Mouse (Mus musculus): Measurements from ENCODE around the gene AC124502.3. TPM values are rescaled to one million over a fixed set of nuclear protein-coding genes. Genes with fewer than 3 reads are reported as not detected.
A peak's percentile ranks its signal among the peaks of the same experiment; 100 is the strongest.

The AC124502.3 gene
- polyA plus RNA-seq, 1 experiment = 0.98 TPM

- Histone ChIP-seq H3K4me1 (ENCODE audit: control insufficient read depth, insufficient read depth, low read length) (peaks cover 3% of the 10 kb centered on the region; the same call in 1 of the 2 replicates), H3K27me3 (ENCODE audit: control insufficient read depth, insufficient read depth, low read length) (no peaks in the 10 kb centered on the region), H3K36me3 (ENCODE audit: control insufficient read depth, insufficient read depth, low read length) (no peaks in the 10 kb centered on the region), H3K27ac (ENCODE audit: control insufficient read depth, insufficient read depth, low read depth, low read length) (no peak overlapping the region), H3K4me3 (ENCODE audit: control insufficient read depth, low read depth, low read length) (no peak overlapping the region)
- no peak for TF ChIP-seq POLR2A (IDR thresholded peaks at IDR 0.05; ENCODE audit: control insufficient read depth, low read depth, low read length)
- TF ChIP-seq CTCF (IDR thresholded peaks at IDR 0.05; ENCODE audit: control insufficient read depth, insufficient read depth, insufficient replicate concordance, low read depth, low read length) = no peak
These were observed 22.0 kb downstream of the AC124502.3 start for GRCm38 (mm10) chr19:5060365-5061330.

- no peak overlapping the region for H3K4me3 ChIP-seq (ENCODE audit: control insufficient read depth, low read depth, low read length)
- TF ChIP-seq CTCF (IDR thresholded peaks at IDR 0.05; ENCODE audit: control insufficient read depth, insufficient read depth, insufficient replicate concordance, low read depth, low read length) = no peak
- TF ChIP-seq POLR2A (IDR thresholded peaks at IDR 0.05; ENCODE audit: control insufficient read depth, low read depth, low read length) = no peak
- no peaks in the 10 kb centered on the region for H3K36me3 ChIP-seq (ENCODE audit: control insufficient read depth, insufficient read depth, low read length)
- no peak overlapping the region for H3K27ac ChIP-seq (ENCODE audit: control insufficient read depth, insufficient read depth, low read depth, low read length)
- H3K4me1 ChIP-seq (ENCODE audit: control insufficient read depth, insufficient read depth, low read length) = peaks cover 5% of the 10 kb centered on the region; the same call in 1 of the 2 replicates
- H3K27me3 ChIP-seq (ENCODE audit: control insufficient read depth, insufficient read depth, low read length) = no peaks in the 10 kb centered on the region
These were observed 23.4 kb downstream of the AC124502.3 start for GRCm38 (mm10) chr19:5062041-5062440.

DNA sequence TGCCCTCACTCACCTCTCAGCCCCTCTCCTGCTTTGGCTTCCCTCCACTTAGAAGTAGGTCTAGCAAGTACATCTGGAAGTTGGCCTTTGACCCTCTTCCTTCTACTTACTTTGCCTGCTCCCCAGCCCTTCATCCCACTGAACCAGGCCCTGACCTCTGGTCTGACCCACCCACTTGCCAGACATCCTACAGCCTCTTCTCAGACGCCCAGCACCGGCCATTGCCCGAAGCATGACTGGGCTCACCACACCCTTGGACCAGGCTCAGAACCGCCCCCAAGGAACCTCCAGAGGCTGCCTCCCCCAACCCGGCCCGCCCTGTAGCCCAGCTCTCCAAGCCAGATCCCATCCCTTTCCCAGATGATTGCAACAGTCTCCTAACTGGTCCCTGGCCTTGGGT lies 23.8 kb downstream of the AC124502.3 start:
- no peak overlapping the region for H3K4me3 ChIP-seq (ENCODE audit: control insufficient read depth, low read depth, low read length)
- no peaks in the 10 kb centered on the region for H3K36me3 ChIP-seq (ENCODE audit: control insufficient read depth, insufficient read depth, low read length)
- H3K4me1 ChIP-seq (ENCODE audit: control insufficient read depth, insufficient read depth, low read length) = peaks cover 9% of the 10 kb centered on the region
- H3K27me3 ChIP-seq (ENCODE audit: control insufficient read depth, insufficient read depth, low read length) = no peaks in the 10 kb centered on the region
- H3K27ac ChIP-seq (ENCODE audit: control insufficient read depth, insufficient read depth, low read depth, low read length) = no peak overlapping the region
- TF ChIP-seq POLR2A (IDR thresholded peaks at IDR 0.05; ENCODE audit: control insufficient read depth, low read depth, low read length) (no peak), CTCF (IDR thresholded peaks at IDR 0.05; ENCODE audit: control insufficient read depth, insufficient read depth, insufficient replicate concordance, low read depth, low read length) (no peak)

DNA sequence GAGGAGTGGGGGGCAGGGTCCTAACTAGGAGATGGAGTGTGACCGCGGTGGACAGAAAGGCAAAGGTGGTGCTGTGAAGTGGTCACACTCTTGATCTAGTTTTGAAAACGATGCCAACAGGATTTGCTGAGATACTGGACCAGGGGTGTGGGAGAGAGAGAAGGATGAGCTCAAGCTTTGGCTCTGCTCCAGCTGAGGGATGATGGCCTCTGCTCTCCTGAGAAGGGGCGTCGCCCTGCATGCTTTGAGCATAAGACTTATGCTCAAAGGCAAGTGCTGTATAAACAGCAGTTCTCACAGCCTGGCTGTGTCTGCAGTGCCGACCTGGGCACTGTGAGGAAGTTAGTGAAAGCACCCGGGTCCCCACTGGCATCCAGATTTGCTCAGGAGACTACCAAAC lies 26.4 kb downstream of the AC124502.3 start:
- Histone ChIP-seq H3K27me3 (ENCODE audit: control insufficient read depth, insufficient read depth, low read length) (no peaks in the 10 kb centered on the region), H3K36me3 (ENCODE audit: control insufficient read depth, insufficient read depth, low read length) (no peaks in the 10 kb centered on the region), H3K4me1 (ENCODE audit: control insufficient read depth, insufficient read depth, low read length) (peaks cover 14% of the 10 kb centered on the region), H3K4me3 (ENCODE audit: control insufficient read depth, low read depth, low read length) (no peak overlapping the region), H3K27ac (ENCODE audit: control insufficient read depth, insufficient read depth, low read depth, low read length) (no peak overlapping the region)
- TF ChIP-seq CTCF (IDR thresholded peaks at IDR 0.05; ENCODE audit: control insufficient read depth, insufficient read depth, insufficient replicate concordance, low read depth, low read length) (no peak), POLR2A (IDR thresholded peaks at IDR 0.05; ENCODE audit: control insufficient read depth, low read depth, low read length) (no peak)

- Histone ChIP-seq H3K27ac (ENCODE audit: control insufficient read depth, insufficient read depth, low read depth, low read length) (peak overlapping the region; percentile 9), H3K27me3 (ENCODE audit: control insufficient read depth, insufficient read depth, low read length) (no peaks in the 10 kb centered on the region), H3K4me3 (ENCODE audit: control insufficient read depth, low read depth, low read length) (no peak overlapping the region; the same call in 1 of the 2 replicates), H3K4me1 (ENCODE audit: control insufficient read depth, insufficient read depth, low read length) (peaks cover 26% of the 10 kb centered on the region), H3K36me3 (ENCODE audit: control insufficient read depth, insufficient read depth, low read length) (no peaks in the 10 kb centered on the region)
- no peak for TF ChIP-seq POLR2A (IDR thresholded peaks at IDR 0.05; ENCODE audit: control insufficient read depth, low read depth, low read length)
- no peak for TF ChIP-seq CTCF (IDR thresholded peaks at IDR 0.05; ENCODE audit: control insufficient read depth, insufficient read depth, insufficient replicate concordance, low read depth, low read length)
These were observed 28.5 kb downstream of the AC124502.3 start for GRCm38 (mm10) chr19:5067040-5067799.

DNA sequence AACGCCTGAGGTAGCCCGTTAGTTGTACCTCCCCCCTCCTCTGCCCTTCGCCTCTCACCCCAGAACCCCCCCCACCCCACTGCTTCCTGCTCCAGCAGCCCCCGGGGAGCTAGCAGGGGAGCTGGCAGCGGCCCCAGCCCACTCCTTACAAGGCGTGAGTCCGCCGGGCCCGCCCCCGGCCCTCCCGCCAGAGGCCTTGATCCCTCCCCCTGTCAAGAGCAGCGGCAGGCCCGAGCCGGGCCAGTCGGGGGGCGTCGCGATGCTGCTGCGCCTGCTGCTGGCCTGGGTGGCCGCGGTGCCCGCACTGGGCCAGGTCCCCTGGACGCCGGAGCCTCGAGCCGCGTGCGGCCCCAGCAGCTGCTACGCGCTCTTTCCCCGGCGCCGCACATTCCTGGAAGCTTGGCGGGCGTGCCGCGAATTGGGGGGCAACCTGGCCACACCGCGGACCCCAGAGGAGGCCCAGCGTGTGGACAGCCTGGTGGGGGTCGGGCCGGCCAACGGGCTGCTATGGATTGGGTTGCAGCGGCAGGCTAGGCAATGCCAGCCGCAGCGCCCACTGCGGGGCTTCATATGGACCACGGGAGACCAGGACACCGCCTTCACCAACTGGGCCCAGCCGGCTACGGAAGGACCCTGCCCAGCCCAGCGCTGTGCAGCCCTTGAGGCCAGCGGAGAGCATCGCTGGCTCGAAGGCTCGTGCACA lies 29.3 kb downstream of the AC124502.3 start, which contains the start of gene Cd248:
Gene Cd248, plus strand, starts transcription at position 212 of the 703 bp plus-strand sequence.
- H3K27ac ChIP-seq (ENCODE audit: control insufficient read depth, insufficient read depth, low read depth, low read length) = peak within 1 kb of the TSS; percentile 9
- TF ChIP-seq CTCF (IDR thresholded peaks at IDR 0.05; ENCODE audit: control insufficient read depth, insufficient read depth, insufficient replicate concordance, low read depth, low read length) = no peak
- TF ChIP-seq POLR2A (IDR thresholded peaks at IDR 0.05; ENCODE audit: control insufficient read depth, low read depth, low read length) = no peak
- H3K27me3 ChIP-seq (ENCODE audit: control insufficient read depth, insufficient read depth, low read length) = no peaks in the 10 kb centered on the region
- peak within 1 kb of the TSS; percentile 52 for H3K4me3 ChIP-seq (ENCODE audit: control insufficient read depth, low read depth, low read length)
- peaks cover 33% of the 10 kb centered on the region for H3K4me1 ChIP-seq (ENCODE audit: control insufficient read depth, insufficient read depth, low read length)
- no peaks in the 10 kb centered on the region for H3K36me3 ChIP-seq (ENCODE audit: control insufficient read depth, insufficient read depth, low read length)
